Mouse (Mus musculus): ENCODE results near the gene Cdk10. TPM values are rescaled to one million over a fixed set of nuclear protein-coding genes. Genes with fewer than 3 reads are reported as not detected.

Cdk10 gene
- 8.8 and 8.9 TPM in 2 replicates for polyA plus RNA-seq (2015; fragmentation: Nextera tagmentation; extraction: Ambion mirVana)

DNA sequence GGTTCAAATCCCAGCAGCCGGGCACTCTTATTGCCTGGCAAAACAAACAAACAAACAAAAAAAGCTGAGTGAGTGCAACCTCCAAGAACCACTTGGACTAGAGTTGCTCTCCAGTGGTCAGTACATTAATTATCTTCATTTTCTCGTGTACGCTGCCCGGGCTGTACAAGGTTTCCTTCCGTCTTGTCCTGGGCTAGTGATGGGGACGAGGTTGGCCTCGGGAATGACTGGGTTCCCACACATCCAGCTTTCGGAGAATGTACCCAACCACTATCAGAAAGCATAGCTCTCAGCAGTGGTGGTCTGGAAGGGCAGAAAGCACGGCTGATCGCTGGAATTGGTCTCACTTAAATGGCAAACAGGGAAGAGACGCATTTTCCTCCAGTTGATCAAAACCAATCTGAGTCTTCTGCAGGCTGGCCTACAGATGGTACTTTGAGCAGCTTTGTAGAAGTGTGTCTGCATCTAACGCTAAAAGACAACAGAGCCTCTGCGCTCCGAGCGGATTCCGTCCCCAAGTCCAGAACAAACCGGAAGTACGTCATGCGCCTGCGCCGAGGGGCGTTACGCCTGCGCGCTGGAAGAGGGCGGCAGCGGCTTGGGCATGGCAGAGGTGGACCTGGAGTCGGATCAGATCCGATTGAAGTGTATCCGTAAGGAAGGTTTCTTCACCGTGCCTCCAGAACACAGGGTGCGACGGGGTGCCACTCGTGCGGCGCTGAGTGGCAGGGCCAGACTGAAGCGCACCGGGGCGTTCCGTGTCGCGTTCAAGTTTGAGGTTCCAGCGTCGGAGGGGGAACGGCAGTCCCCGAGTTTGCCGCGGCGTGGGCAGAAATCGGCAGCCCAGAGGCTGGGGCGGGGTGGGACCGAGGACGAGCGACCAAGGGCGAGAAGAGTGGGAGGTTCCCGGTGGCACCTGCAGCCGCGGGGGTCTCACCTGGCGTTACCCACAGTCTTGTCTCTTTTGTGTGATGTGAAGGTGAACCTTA is at the start of gene Cdk10:
Cdk10 (plus strand) TSS at position 565 of the 989 bp plus-strand sequence.
- Histone ChIP-seq H3K9me3 (replicated peaks; ENCODE audit: control insufficient read depth, low read length) (no peaks in the 10 kb centered on the region), H3K27me3 (ENCODE audit: control insufficient read depth, insufficient read depth, low read depth, low read length) (no peaks in the 10 kb centered on the region), H3K27ac (ENCODE audit: low read length) (peak within 1 kb of the TSS; percentile 71), H3K4me3 (ENCODE audit: low read depth, low read length) (peak within 1 kb of the TSS; percentile 84), H3K9ac (ENCODE audit: low read depth, low read length) (peak within 1 kb of the TSS; percentile 69), H3K4me2 (ENCODE audit: low read depth, low read length) (peak within 1 kb of the TSS; percentile 99), H3K4me1 (ENCODE audit: control insufficient read depth, low read depth, low read length) (peaks cover 14% of the 10 kb centered on the region), H3K36me3 (ENCODE audit: control insufficient read depth, insufficient read depth) (0 out of 2 replicates have a peak, but pooled peaks cover 4% of the 10 kb centered on the region)
- ATAC-seq (ENCODE audit: low read depth): peak; percentile 91
- 2% methylated on average over 59 of the region's 59 CpGs for WGBS (ENCODE audit: insufficient replicate concordance)

DNA sequence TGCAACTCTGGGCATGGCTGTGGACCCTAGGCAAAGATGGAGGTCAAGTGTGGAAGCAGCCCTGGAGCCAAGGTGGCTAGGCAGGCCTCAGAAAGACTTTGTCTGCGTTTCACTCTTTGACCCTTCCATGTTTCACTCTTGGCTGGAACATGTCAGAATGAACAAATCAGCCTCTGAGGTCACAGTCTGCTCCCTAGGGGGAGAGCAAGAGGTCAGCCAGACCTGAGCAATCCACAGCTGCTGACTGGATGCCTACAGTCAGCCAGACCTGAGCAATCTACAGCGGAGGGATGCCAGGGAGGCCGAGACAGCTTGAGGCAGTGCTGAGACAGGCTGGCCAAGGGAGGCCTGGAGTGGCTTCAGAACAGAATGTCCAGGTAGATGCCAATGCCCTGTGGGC is 43.3 kb upstream of the Cdk10 start:
- ATAC-seq (ENCODE audit: low read depth): peak; percentile 71
- Histone ChIP-seq H3K4me3 (ENCODE audit: low read depth, low read length) (no peak overlapping the region), H3K9me3 (replicated peaks; ENCODE audit: control insufficient read depth, low read length) (peaks cover 2% of the 10 kb centered on the region; the same call in 1 of the 2 replicates), H3K36me3 (ENCODE audit: control insufficient read depth, insufficient read depth) (no peaks in the 10 kb centered on the region), H3K4me2 (ENCODE audit: low read depth, low read length) (no peak overlapping the region), H3K27ac (ENCODE audit: low read length) (peak overlapping the region; percentile 43; the same call in 1 of the 2 replicates), H3K9ac (ENCODE audit: low read depth, low read length) (no peak overlapping the region), H3K27me3 (ENCODE audit: control insufficient read depth, insufficient read depth, low read depth, low read length) (no peaks in the 10 kb centered on the region), H3K4me1 (ENCODE audit: control insufficient read depth, low read depth, low read length) (no peaks in the 10 kb centered on the region)
- WGBS (ENCODE audit: insufficient replicate concordance): 52% methylated on average over 3 of the region's 3 CpGs

GRCm38 (mm10) chr8:123185566-123186409 is 38.9 kb upstream of the Cdk10 start, which contains the start of gene Dpep1:
TSS of gene Dpep1 (plus strand) at chr8:123186242.
- ATAC-seq (ENCODE audit: low read depth): no peak
- Histone ChIP-seq H3K9me3 (replicated peaks; ENCODE audit: control insufficient read depth, low read length) (no peaks in the 10 kb centered on the region), H3K4me1 (ENCODE audit: control insufficient read depth, low read depth, low read length) (peaks cover 10% of the 10 kb centered on the region), H3K4me3 (ENCODE audit: low read depth, low read length) (no peak within 1 kb of the TSS), H3K4me2 (ENCODE audit: low read depth, low read length) (no peak within 1 kb of the TSS), H3K9ac (ENCODE audit: low read depth, low read length) (no peak within 1 kb of the TSS), H3K36me3 (ENCODE audit: control insufficient read depth, insufficient read depth) (no peaks in the 10 kb centered on the region), H3K27me3 (ENCODE audit: control insufficient read depth, insufficient read depth, low read depth, low read length) (no peaks in the 10 kb centered on the region), H3K27ac (ENCODE audit: low read length) (no peak within 1 kb of the TSS)
- 50% methylated on average over 19 of the region's 19 CpGs for WGBS (ENCODE audit: insufficient replicate concordance)

DNA sequence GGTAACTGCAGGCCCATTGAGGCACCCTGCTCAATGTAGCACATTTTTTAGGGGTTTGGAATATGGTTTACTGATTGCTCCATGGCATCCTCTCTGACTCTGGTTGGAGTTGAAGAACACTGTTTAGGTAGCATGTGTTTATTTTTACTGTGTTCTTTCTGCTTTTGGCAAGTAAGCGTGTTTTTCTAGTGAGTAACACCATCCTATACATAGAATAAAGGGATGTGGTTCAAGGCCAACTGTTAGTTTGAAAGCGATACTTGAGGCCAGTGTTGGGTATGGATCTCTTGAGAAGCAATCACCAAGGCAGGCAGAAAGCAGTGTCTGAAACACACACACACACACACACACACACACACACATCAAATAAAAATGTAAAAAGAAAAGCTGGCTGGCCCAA is 36.6 kb upstream of the Cdk10 start:
- 67% methylated on average over 2 of the region's 2 CpGs for WGBS (ENCODE audit: insufficient replicate concordance)
- no peak overlapping the region for H3K4me2 ChIP-seq (ENCODE audit: low read depth, low read length)
- no peaks in the 10 kb centered on the region for H3K27me3 ChIP-seq (ENCODE audit: control insufficient read depth, insufficient read depth, low read depth, low read length)
- no peak overlapping the region for H3K27ac ChIP-seq (ENCODE audit: low read length)
- no peak overlapping the region for H3K4me3 ChIP-seq (ENCODE audit: low read depth, low read length)
- no peaks in the 10 kb centered on the region for H3K9me3 ChIP-seq (replicated peaks; ENCODE audit: control insufficient read depth, low read length)
- no peak for ATAC-seq (ENCODE audit: low read depth)
- H3K36me3 ChIP-seq (ENCODE audit: control insufficient read depth, insufficient read depth): no peaks in the 10 kb centered on the region
- no peak overlapping the region for H3K9ac ChIP-seq (ENCODE audit: low read depth, low read length)
- H3K4me1 ChIP-seq (ENCODE audit: control insufficient read depth, low read depth, low read length): peaks cover 10% of the 10 kb centered on the region

DNA sequence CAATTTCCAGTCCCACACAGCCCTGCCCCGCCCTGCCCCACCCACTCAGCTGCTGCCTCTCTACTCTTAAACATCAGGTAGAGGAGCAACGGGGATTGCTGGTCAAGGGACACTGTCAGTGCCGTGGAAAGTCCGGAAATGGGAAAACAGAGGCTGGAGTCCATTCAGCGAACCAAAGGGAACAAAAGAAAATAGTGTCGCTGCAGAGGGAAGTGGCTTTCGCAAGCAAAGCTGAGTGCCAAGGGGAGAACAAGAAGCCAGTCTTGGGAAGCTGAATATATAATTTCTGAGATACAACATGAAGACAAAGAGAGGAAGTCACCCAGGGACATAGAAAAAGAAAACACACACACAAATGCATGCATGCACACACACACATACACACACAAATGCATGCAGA is 35.8 kb upstream of the Cdk10 start:
- no peak for ATAC-seq (ENCODE audit: low read depth)
- H3K4me1 ChIP-seq (ENCODE audit: control insufficient read depth, low read depth, low read length): peaks cover 10% of the 10 kb centered on the region

DNA sequence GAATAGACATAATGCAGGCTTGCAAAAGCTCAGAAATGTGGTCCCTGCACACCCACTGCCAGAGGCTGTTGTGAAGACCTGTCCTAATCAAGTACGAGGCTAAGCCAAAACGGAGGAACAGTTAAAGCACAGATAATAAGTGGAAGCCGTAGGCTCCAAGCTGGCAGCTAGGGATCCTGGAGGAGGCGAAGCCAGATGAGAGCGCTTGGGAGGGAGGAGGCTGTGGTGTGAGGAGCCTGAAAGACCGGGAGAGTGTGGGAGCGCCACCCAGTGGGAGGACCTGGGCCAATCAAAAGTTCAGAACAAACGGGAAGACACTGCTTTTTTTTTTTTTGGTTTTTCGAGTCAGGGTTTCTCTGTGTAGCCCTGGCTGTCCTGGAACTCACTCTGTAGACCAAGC is 34.0 kb upstream of the Cdk10 start:
- no peak overlapping the region for H3K4me2 ChIP-seq (ENCODE audit: low read depth, low read length)
- peak; percentile 45; the same call in 1 of the 2 replicates for ATAC-seq (ENCODE audit: low read depth)
- H3K9ac ChIP-seq (ENCODE audit: low read depth, low read length): no peak overlapping the region
- H3K9me3 ChIP-seq (replicated peaks; ENCODE audit: control insufficient read depth, low read length): no peaks in the 10 kb centered on the region
- peaks cover 10% of the 10 kb centered on the region for H3K4me1 ChIP-seq (ENCODE audit: control insufficient read depth, low read depth, low read length)
- no peak overlapping the region for H3K27ac ChIP-seq (ENCODE audit: low read length)
- 3% methylated on average over 9 of the region's 9 CpGs for WGBS (ENCODE audit: insufficient replicate concordance)
- no peaks in the 10 kb centered on the region for H3K27me3 ChIP-seq (ENCODE audit: control insufficient read depth, insufficient read depth, low read depth, low read length)
- no peaks in the 10 kb centered on the region for H3K36me3 ChIP-seq (ENCODE audit: control insufficient read depth, insufficient read depth)
- H3K4me3 ChIP-seq (ENCODE audit: low read depth, low read length): no peak overlapping the region

More for the DNA sequence above, 35.8 kb upstream of the Cdk10 start:
- H3K27ac ChIP-seq (ENCODE audit: low read length): no peak overlapping the region
- H3K9ac ChIP-seq (ENCODE audit: low read depth, low read length): no peak overlapping the region
- no peaks in the 10 kb centered on the region for H3K27me3 ChIP-seq (ENCODE audit: control insufficient read depth, insufficient read depth, low read depth, low read length)
- no peak overlapping the region for H3K4me3 ChIP-seq (ENCODE audit: low read depth, low read length)
- no peaks in the 10 kb centered on the region for H3K9me3 ChIP-seq (replicated peaks; ENCODE audit: control insufficient read depth, low read length)
- 44% methylated on average over 7 of the region's 7 CpGs for WGBS (ENCODE audit: insufficient replicate concordance)
- no peak overlapping the region for H3K4me2 ChIP-seq (ENCODE audit: low read depth, low read length)
- no peaks in the 10 kb centered on the region for H3K36me3 ChIP-seq (ENCODE audit: control insufficient read depth, insufficient read depth)

DNA sequence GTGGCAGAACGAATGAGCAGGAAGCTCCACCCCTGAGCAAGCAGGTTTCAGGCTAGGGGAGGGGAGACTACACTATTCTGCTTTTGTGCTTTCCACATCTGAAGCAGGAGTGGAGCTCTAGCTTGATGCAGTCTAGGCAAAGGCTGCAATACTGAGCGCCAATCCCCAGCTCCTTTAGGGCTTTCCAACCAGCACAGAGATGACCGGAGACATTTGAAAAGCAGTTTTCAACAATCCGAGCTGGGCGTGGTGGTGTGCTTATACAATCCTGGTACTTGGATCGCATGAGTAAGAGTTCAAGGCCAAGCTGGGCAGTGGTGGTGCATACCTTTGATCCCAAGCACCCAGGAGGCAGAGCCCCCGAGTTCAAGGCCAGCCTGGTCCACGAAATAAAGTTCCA is 32.7 kb upstream of the Cdk10 start:
- no peaks in the 10 kb centered on the region for H3K27me3 ChIP-seq (ENCODE audit: control insufficient read depth, insufficient read depth, low read depth, low read length)
- no peaks in the 10 kb centered on the region for H3K36me3 ChIP-seq (ENCODE audit: control insufficient read depth, insufficient read depth)
- H3K9me3 ChIP-seq (replicated peaks; ENCODE audit: control insufficient read depth, low read length): no peaks in the 10 kb centered on the region
- ATAC-seq (ENCODE audit: low read depth): no peak
- H3K9ac ChIP-seq (ENCODE audit: low read depth, low read length): no peak overlapping the region
- no peak overlapping the region for H3K4me3 ChIP-seq (ENCODE audit: low read depth, low read length)
- no peak overlapping the region for H3K4me2 ChIP-seq (ENCODE audit: low read depth, low read length)
- 49% methylated on average over 8 of the region's 8 CpGs for WGBS (ENCODE audit: insufficient replicate concordance)
- H3K27ac ChIP-seq (ENCODE audit: low read length): no peak overlapping the region
- peaks cover 10% of the 10 kb centered on the region for H3K4me1 ChIP-seq (ENCODE audit: control insufficient read depth, low read depth, low read length)

- 80% methylated on average over 9 of the region's 9 CpGs for WGBS (ENCODE audit: insufficient replicate concordance)
These were observed 30.9 kb upstream of the Cdk10 start for GRCm38 (mm10) chr8:123193771-123194170.

More at GRCm38 (mm10) chr8:123193771-123194170, 30.9 kb upstream of the Cdk10 start:
- Histone ChIP-seq H3K4me3 (ENCODE audit: low read depth, low read length) (no peak overlapping the region), H3K9me3 (replicated peaks; ENCODE audit: control insufficient read depth, low read length) (no peaks in the 10 kb centered on the region), H3K27me3 (ENCODE audit: control insufficient read depth, insufficient read depth, low read depth, low read length) (no peaks in the 10 kb centered on the region), H3K4me1 (ENCODE audit: control insufficient read depth, low read depth, low read length) (peaks cover 13% of the 10 kb centered on the region), H3K27ac (ENCODE audit: low read length) (no peak overlapping the region), H3K9ac (ENCODE audit: low read depth, low read length) (no peak overlapping the region), H3K36me3 (ENCODE audit: control insufficient read depth, insufficient read depth) (no peaks in the 10 kb centered on the region), H3K4me2 (ENCODE audit: low read depth, low read length) (no peak overlapping the region)
- no peak for ATAC-seq (ENCODE audit: low read depth)
